Mouse (Mus musculus) kidney, adult 2 months (tissue): ENCODE measurements around the gene Dlgap4.

Source experiments
- CTCF ChIP-seq: fragments of 200-500 bp; conservative IDR thresholded peaks from 2 replicates; pipeline ENCODE4 v1.5.1; 2011; ENCODE audit warnings: low read depth, mild to moderate bottlenecking, control low read depth, low read length, moderate library complexity, mixed read lengths; ENCODE audit not compliant: insufficient read depth, insufficient read length
- POLR2A ChIP-seq: fragments of 200-500 bp; IDR thresholded peaks from one replicate; pipeline ENCODE4 v1.6.1; 2011; ENCODE audit warnings: low read depth, low read length, control low read depth

- no peak for TF ChIP-seq CTCF
- no peak for TF ChIP-seq POLR2A
Measured at GRCm38 (mm10) chr2:156810716-156811115, 197.2 kb downstream of the Dlgap4 start.
